8 mouse cellular contexts compared by ENCODE assay signal in genomic region chr12:12580763-12581178, GRCm38 (mm10).
DNase-seq lines count a peak whose midpoint lies in the region; ATAC-seq and TF ChIP-seq lines count a peak whose summit lies in the region.

No protein-coding gene starts in this region.

- no peaks in the 10 kb centered on the region for H3K27me3 ChIP-seq in embryonic facial prominence, embryonic 12.5 days
- H3K27me3 ChIP-seq in liver, postnatal 0 days (ENCODE audit: insufficient read depth, low read length): no peaks in the 10 kb centered on the region

- H3K36me3 ChIP-seq in embryonic facial prominence, embryonic 12.5 days: no peaks in the 10 kb centered on the region
- no peaks in the 10 kb centered on the region for H3K36me3 ChIP-seq in liver, postnatal 0 days (replicated peaks; ENCODE audit: insufficient read depth, low read length)

- no peak overlapping the region for H3K4me3 ChIP-seq in embryonic facial prominence, embryonic 12.5 days
- no peak overlapping the region for H3K4me3 ChIP-seq in liver, postnatal 0 days (ENCODE audit: low read depth, low read length)

- peaks cover 46% of the 10 kb centered on the region for H3K4me1 ChIP-seq in embryonic facial prominence, embryonic 12.5 days
- H3K4me1 ChIP-seq in liver, postnatal 0 days (ENCODE audit: insufficient read depth): no peaks in the 10 kb centered on the region; the same call in 1 of the 2 replicates

- TF ChIP-seq CTCF in liver, postnatal 0 days (IDR thresholded peaks at IDR 0.05; ENCODE audit: low read depth): no peak

- H3K9me3 ChIP-seq in embryonic facial prominence, embryonic 12.5 days: no peaks in the 10 kb centered on the region
- H3K9me3 ChIP-seq in liver, postnatal 0 days (ENCODE audit: low read length): no peaks in the 10 kb centered on the region

- ATAC-seq in embryonic facial prominence, embryonic 12.5 days (ENCODE audit: insufficient number of reproducible peaks, insufficient read depth, low FRiP score, low TSS enrichment): no peak
- peak; percentile 76 for ATAC-seq in liver, postnatal 0 days
- ATAC-seq in erythroid progenitor cell, adult 5-6 weeks (replicated peaks; ENCODE audit: low FRiP score, poor library complexity, severe bottlenecking): no peak

- H3K27ac ChIP-seq in embryonic facial prominence, embryonic 12.5 days: peak overlapping the region; percentile 62
- H3K27ac ChIP-seq in liver, postnatal 0 days (ENCODE audit: low read depth): peak overlapping the region; percentile 44; the same call in 1 of the 2 replicates

- peak overlapping the region; percentile 29; the same call in 1 of the 2 replicates for H3K4me2 ChIP-seq in embryonic facial prominence, embryonic 12.5 days (replicated peaks)
- H3K4me2 ChIP-seq in liver, postnatal 0 days (ENCODE audit: low read depth, low read length): no peak overlapping the region; the same call in 1 of the 2 replicates

- 2% methylated on average over 8 of the region's 8 CpGs for WGBS in embryonic facial prominence, embryonic 12.5 days
- WGBS in liver, postnatal 0 days (ENCODE audit: insufficient replicate concordance): 11% methylated on average over 8 of the region's 8 CpGs

- TF ChIP-seq EP300 in liver, postnatal 0 days (IDR thresholded peaks at IDR 0.05; ENCODE audit: low read depth): no peak

- no peak overlapping the region for H3K9ac ChIP-seq in embryonic facial prominence, embryonic 12.5 days
- no peak overlapping the region for H3K9ac ChIP-seq in liver, postnatal 0 days (replicated peaks)

- DNase-seq in heart, adult 11 months: peak; percentile 90
- no peak for DNase-seq in heart, postnatal 4 days
- DNase-seq in liver, postnatal 0 days: peak; percentile 52
- peak; percentile 53 for DNase-seq in retina, embryonic 14.5 days (ENCODE audit: low spot score)
- no peak for DNase-seq in left cerebral cortex, adult 11 months (ENCODE audit: low spot score)
- DNase-seq in urinary bladder, adult 18-20 months (ENCODE audit: low spot score in 2 of 2): no peak

Comparison
In these comparisons a context has a peak if more than half of its experiments do, and no peak if none do; other contexts are left out.
1. DNase-seq: peak in heart, adult 11 months (single experiment), liver, postnatal 0 days (single experiment) and retina, embryonic 14.5 days (single experiment); none in heart, postnatal 4 days (single experiment), left cerebral cortex, adult 11 months (single experiment) and urinary bladder, adult 18-20 months (0 of 2).